Mouse (Mus musculus) adrenal gland, postnatal 36 days (tissue): ENCODE data around the gene Erbin. TPM values are rescaled to one million over a fixed set of nuclear protein-coding genes. Genes with fewer than 3 reads are reported as not detected.

ENCODE experiments used
- DNase-seq, 2 experiments: peaks; one replicate each; pipeline ENCODE4 v3.0.0; 2021; ENCODE audit warnings: mixed read lengths in 1 of 2
- total RNA-seq, 2 experiments: library from RNA; stranded (reverse); gene quantifications; 2 replicates each; pipeline ENCODE4 v1.2.3; 2021

Erbin gene
- total RNA-seq, 2 experiments from 2014 or later: 98.0 to 105 TPM

- no peak for DNase-seq
Observed at GRCm38 (mm10) chr13:103807464-103807863, 112.8 kb downstream of the Erbin start.

DNA sequence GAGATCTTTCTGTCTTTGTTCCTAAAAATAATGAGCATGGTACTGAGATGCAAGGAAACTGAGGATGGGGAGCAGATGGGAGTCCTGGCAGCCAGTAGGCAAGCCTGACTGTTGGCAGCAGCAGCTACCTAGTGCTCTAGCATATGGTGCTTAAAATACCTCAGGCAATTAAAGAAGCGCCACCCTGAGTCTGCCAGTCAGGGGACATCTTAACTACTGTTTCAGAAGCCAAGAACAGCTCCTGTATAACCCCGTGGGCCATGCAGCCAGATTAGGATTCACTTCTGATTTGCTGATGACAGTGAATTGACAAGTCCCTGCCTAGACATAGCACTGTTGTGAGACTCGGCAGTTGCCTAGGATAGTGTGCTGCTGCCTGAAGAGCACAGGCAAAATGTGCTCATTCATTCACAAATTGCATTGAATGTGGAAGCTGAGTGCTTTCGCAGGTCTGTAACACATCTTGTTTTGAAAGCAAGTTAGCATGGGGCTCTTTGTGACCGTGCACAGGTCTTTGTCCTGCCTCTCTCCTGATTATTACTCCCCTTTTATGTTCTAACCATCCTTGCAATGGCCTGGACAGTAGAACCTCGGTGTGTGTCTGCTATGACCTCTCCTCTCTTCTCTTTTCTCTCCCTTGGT lies 114.0 kb downstream of the Erbin start:
- no peak for DNase-seq

GRCm38 (mm10) chr13:103803721-103804120 lies 116.6 kb downstream of the Erbin start:
- no peak for DNase-seq

- no peak for DNase-seq
Observed at GRCm38 (mm10) chr13:103801021-103801420, 119.3 kb downstream of the Erbin start.

DNA sequence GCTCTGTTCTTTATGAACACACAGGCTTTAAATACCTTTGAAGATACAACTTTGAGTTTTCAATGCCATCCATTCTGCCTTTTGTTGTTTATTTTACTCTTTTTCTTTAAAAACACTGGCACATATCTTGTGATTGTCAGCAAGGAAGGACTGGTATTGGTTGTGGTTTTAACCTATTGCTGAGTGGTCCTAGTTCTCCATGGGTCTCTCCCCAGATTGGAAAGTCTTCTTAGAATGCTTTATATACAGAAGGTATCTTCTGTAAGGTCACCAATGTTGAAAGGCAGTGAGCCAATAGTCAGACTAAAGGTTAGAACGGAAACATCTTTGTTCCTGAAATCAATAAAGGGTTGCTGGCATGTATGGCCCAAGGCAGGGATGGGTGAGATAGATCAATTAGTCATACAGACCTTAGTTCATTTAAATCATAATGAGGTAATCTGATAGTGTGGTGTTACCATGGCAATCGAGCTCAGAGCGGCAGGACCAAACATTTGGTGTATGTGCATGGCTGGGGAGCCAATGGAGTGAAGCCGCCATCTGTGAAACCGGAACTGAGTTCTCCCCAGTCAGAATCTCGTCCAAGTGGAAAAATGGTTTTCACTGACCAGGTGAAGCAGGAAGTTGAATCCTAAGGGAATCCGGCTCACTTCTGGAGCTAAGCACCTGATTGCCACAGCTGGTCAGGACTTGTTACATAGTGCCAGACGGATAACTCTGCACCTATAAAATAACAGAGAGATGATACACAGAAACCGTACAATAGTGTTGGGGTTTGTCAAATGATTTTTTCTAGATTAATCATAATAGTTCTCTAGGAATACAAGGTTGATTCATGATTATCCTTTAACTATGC lies 125.4 kb downstream of the Erbin start:
- no peak for DNase-seq

DNA sequence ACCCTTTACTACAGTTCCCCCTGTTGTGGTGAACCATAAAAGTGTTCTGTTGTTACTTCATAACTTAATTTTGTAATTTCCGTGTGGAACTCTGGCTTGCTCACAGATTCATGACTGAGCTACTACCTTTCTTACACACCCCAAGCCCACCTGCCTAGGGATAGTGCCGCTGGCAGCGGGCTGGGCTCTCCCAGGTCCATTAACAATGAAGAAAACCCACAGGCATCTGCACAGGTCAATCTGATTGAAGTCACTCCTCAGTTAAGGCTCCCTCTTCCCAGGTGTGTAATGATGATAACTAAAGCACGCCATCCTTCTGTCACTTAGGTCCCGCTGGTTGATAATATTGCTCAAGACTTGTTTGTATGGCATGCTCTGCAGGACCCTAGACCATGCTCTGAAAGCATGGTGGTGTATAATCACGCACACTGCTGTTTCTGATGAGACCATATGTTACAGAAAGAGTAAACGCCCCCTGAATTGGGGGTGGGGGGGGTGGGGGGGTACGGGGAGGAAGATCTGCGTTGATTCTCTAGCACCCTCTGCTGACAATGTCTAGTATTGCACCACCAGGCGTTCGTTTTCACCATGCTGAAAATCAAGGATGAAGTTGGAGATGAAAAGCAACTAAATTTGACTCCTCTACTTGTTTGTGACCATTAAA lies 140.3 kb downstream of the Erbin start:
- peak; percentile 9 to 51 for DNase-seq

- DNase-seq: no peak
Observed at GRCm38 (mm10) chr13:103777126-103777525, 143.2 kb downstream of the Erbin start.

DNA sequence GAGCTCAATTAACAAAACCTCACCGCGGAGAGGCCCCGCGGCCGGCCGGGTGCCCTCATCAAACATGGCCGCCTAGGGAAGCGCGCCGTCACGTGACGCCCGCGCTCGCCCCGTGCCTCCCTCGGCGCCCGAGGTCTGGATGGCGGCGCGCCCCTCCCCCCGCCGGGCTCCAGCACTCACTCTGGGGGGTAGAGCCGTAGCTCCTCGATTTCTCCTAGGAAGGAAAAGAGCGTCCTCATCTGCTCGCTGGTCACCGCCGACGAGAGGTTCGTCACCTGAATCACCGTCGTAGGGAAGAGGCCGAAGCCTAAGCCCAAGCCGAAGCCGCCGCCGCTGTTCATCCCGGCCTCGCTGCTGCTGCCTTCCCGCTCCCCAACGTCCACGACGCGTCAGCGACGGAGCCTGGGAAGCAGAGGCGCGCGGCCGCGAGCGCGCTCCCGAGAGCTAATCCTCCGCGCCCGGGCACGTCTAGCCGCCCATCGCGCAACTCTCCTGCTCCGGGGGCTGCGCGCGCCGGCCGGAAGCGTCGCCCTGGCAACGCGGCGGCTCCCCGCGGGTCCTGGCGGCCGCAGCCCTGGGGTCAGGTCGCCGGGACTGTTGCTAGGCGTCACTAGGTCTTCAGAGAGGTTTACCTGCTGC lies 146.1 kb downstream of the Erbin start, which contains the start of gene Srek1:
Gene Srek1, minus strand, starts transcription at position 490 of the 639 bp plus-strand sequence.
- DNase-seq: peak; percentile 94 to 96

DNA sequence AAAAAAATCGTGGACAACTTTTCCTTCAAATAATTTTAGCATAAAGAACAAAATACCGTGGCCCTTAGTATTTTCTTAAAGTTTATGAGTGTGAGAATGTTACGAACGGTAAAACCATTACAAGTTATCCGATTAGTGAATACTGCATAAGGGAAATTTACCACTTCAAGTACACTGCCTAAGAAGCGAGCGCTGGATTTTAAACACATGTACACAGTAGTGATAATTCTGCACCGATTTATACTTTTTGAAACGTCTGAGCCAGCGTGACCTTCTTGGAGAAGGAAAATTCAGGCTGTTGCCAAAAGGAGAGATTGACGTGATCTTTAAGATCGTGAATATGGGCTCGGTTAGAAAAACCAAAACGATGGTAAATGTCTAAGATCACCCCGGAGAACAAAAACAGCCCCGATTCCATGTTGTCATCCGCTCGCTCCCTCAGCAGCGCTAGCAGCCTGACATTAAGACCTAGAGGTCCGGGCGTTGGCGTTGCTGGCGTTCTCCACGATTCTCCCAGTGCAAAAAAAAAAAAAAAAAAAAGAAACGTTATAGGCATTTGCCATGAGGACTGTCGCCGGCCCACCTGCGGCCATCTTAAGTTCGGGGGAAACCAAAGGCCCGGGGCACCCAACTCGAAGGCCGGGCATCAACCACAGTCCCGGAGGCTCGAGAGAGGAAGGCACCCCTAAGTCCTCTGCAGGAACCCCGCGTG lies 146.8 kb downstream of the Erbin start:
- DNase-seq: no peak

GRCm38 (mm10) chr13:103772917-103773316 lies 147.4 kb downstream of the Erbin start:
- DNase-seq: peak in 1 of 2 experiments; percentile 13

DNA sequence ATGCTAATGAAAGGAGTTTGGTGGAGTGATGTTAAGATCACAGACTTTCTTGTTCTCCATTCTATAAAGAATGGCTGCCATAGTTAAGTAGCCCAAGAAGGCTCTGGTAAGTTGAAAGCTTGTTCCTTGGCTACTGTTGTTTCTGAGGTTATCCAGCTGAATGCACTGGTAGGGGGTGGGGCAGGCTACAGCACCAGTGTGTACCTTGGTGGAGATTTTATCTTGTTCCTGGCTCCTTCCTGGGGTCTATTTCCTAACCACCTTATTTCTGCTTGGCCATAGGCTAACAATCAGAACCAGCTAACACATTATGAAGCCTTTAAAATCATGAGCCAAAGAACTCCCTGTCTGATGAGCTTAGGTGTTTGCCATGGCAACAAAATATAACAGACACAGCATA lies 149.5 kb downstream of the Erbin start:
- DNase-seq: no peak

Other genes starting within 250 kb of the Erbin start
- 10 to 100 TPM; 45.5 to 65.9 TPM for gene Srek1, start 145.9 kb downstream of the Erbin start, total RNA-seq
- gene Nln, start 189.1 kb upstream of the Erbin start, total RNA-seq: 10 to 100 TPM; 20.0 to 21.0 TPM
- 10 to 100 TPM in 1 of 2 experiments, 1 to 10 TPM in 1; 5.3 to 20.0 TPM for gene Sgtb, start 189.2 kb upstream of the Erbin start, total RNA-seq